Mouse (Mus musculus) MEL (cell line): ENCODE data around the gene Gdf5.

Experiments
- CTCF ChIP-seq, 3 experiments: IDR thresholded peaks in 2 of 3; conservative IDR thresholded peaks in 1 of 3; 2 replicates each; pipeline ENCODE4 v1.5.1; 2011 to 2012; ENCODE audit warnings: low read length in 3 of 3, low read depth in 2 of 3, mild to moderate bottlenecking in 2 of 3, improper control_type of control experiment in 1 of 3, inconsistent platforms in 1 of 3, mixed read lengths in 1 of 3, moderate library complexity in 1 of 3; ENCODE audit not compliant: control insufficient read depth in 1 of 3, insufficient read depth in 1 of 3, poor library complexity in 1 of 3, severe bottlenecking in 1 of 3
- E2F4 ChIP-seq: IDR thresholded peaks from 2 replicates; pipeline ENCODE4 v1.6.1; 2011; ENCODE audit warnings: low read depth, low read length, improper control_type of control experiment, borderline replicate concordance
- EP300 ChIP-seq, 2 experiments: IDR thresholded peaks; 2 replicates each; pipeline ENCODE4 v1.6.1; 2011; ENCODE audit warnings: improper control_type of control experiment in 2 of 2, low read length in 2 of 2, low read depth in 1 of 2, mild to moderate bottlenecking in 1 of 2
- ETS1 ChIP-seq: IDR thresholded peaks from 2 replicates; pipeline ENCODE4 v1.6.1; 2012; ENCODE audit warnings: low read depth, mild to moderate bottlenecking, inconsistent platforms, low read length, improper control_type of control experiment, moderate library complexity
- GABPA ChIP-seq: IDR thresholded peaks from 2 replicates; pipeline ENCODE4 v1.6.1; 2012; ENCODE audit warnings: low read depth, mild to moderate bottlenecking, inconsistent platforms, low read length, improper control_type of control experiment, moderate library complexity
- KAT2A ChIP-seq: conservative IDR thresholded peaks from 2 replicates; pipeline ENCODE4 v1.6.1; 2012; ENCODE audit warnings: low read depth, low read length, improper control_type of control experiment, inconsistent platforms
- MAFK ChIP-seq: IDR thresholded peaks from 2 replicates; pipeline ENCODE4 v1.6.1; 2011; ENCODE audit warnings: low read depth, mild to moderate bottlenecking, low read length, improper control_type of control experiment, borderline replicate concordance
- MAX ChIP-seq: IDR thresholded peaks from 2 replicates; pipeline ENCODE4 v1.6.1; 2011; ENCODE audit warnings: low read length, improper control_type of control experiment
- MXI1 ChIP-seq: IDR thresholded peaks from 2 replicates; pipeline ENCODE4 v1.6.1; 2011; ENCODE audit warnings: mild to moderate bottlenecking, low read depth, low read length, improper control_type of control experiment
- MYB ChIP-seq: IDR thresholded peaks from 2 replicates; pipeline ENCODE4 v1.6.1; 2011; ENCODE audit warnings: mild to moderate bottlenecking, low read depth, low read length, improper control_type of control experiment
- POLR2A ChIP-seq, 2 experiments: IDR thresholded peaks; 2 replicates each; pipeline ENCODE4 v1.6.1; 2011 to 2012; ENCODE audit warnings: low read length in 2 of 2, mild to moderate bottlenecking in 2 of 2, control low read depth in 1 of 2, improper control_type of control experiment in 1 of 2, low read depth in 1 of 2, moderate library complexity in 1 of 2; ENCODE audit not compliant: control insufficient read depth in 1 of 2, insufficient read depth in 1 of 2, poor library complexity in 1 of 2
- TCF12 ChIP-seq: IDR thresholded peaks from 2 replicates; pipeline ENCODE4 v1.6.1; 2014; ENCODE audit warnings: low read depth, mild to moderate bottlenecking, inconsistent platforms, low read length, improper control_type of control experiment, moderate library complexity
- USF1 ChIP-seq: IDR thresholded peaks from 2 replicates; pipeline ENCODE4 v1.6.1; 2014; ENCODE audit warnings: low read depth, mild to moderate bottlenecking, inconsistent platforms, low read length, improper control_type of control experiment, moderate library complexity

GRCm38 (mm10) chr2:155991863-155992321 lies 46.7 kb upstream of the Gdf5 start:
- no peak for TF ChIP-seq GABPA
- no peak for TF ChIP-seq MXI1
- no peak for TF ChIP-seq MAFK
- TF ChIP-seq ETS1: no peak
- no peak for TF ChIP-seq E2F4
- TF ChIP-seq MYB: no peak
- TF ChIP-seq POLR2A (IDR thresholded peaks at IDR 0.05; ENCODE audit: control insufficient read depth in 1 of 2, insufficient read depth in 1 of 2, low read depth in 1 of 2, low read length in 2 of 2, poor library complexity in 1 of 2): no peak
- TF ChIP-seq USF1: no peak
- no peak for TF ChIP-seq CTCF (IDR thresholded peaks at IDR 0.05 in 2 of 3, conservative IDR thresholded peaks at IDR 0.05 in 1 of 3; ENCODE audit: control insufficient read depth in 1 of 3, insufficient read depth in 1 of 3, low read depth in 2 of 3, low read length in 3 of 3, poor library complexity in 1 of 3, severe bottlenecking in 1 of 3)
- TF ChIP-seq TCF12: no peak
- no peak for TF ChIP-seq KAT2A
- TF ChIP-seq EP300 (IDR thresholded peaks at IDR 0.05; ENCODE audit: low read depth in 1 of 2, low read length in 2 of 2): no peak
- TF ChIP-seq MAX: no peak
